Mouse (Mus musculus) CD8-positive naive resting alpha-beta T cell, adult 2 months (primary cell): ENCODE results near the gene Hs6st2.

Experiments used
- DNase-seq, 2 experiments: peaks; one replicate each; pipeline ENCODE4 v3.0.0; 2022; ENCODE audit warnings: low read depth in 2 of 2, low spot score in 2 of 2

Hs6st2 gene

GRCm38 (mm10) chrX:51585444-51585843 is 96.2 kb downstream of the Hs6st2 start:
- no peak for DNase-seq

GRCm38 (mm10) chrX:51581704-51582103 is 100.0 kb downstream of the Hs6st2 start:
- DNase-seq: no peak

GRCm38 (mm10) chrX:51561880-51562279 is 119.8 kb downstream of the Hs6st2 start:
- no peak for DNase-seq

GRCm38 (mm10) chrX:51539626-51540025 is 142.0 kb downstream of the Hs6st2 start:
- no peak for DNase-seq

- no peak for DNase-seq
Measured at GRCm38 (mm10) chrX:51537082-51537481, 144.6 kb downstream of the Hs6st2 start.

- DNase-seq: no peak
Measured at GRCm38 (mm10) chrX:51535226-51535625, 146.4 kb downstream of the Hs6st2 start.

GRCm38 (mm10) chrX:51531136-51531535 is 150.5 kb downstream of the Hs6st2 start:
- DNase-seq: no peak

- DNase-seq: no peak
Measured at GRCm38 (mm10) chrX:51528601-51529000, 153.1 kb downstream of the Hs6st2 start.

- no peak for DNase-seq
Measured at GRCm38 (mm10) chrX:51514831-51515230, 166.8 kb downstream of the Hs6st2 start.

- no peak for DNase-seq
Measured at GRCm38 (mm10) chrX:51506526-51506925, 175.1 kb downstream of the Hs6st2 start.

GRCm38 (mm10) chrX:51505691-51506090 is 176.0 kb downstream of the Hs6st2 start:
- no peak for DNase-seq

GRCm38 (mm10) chrX:51503781-51504471 is 177.7 kb downstream of the Hs6st2 start:
- no peak for DNase-seq

GRCm38 (mm10) chrX:51497831-51498230 is 183.8 kb downstream of the Hs6st2 start:
- DNase-seq: no peak

GRCm38 (mm10) chrX:51488374-51488773 is 193.3 kb downstream of the Hs6st2 start:
- no peak for DNase-seq

- DNase-seq: no peak
Measured at GRCm38 (mm10) chrX:51469411-51469810, 212.2 kb downstream of the Hs6st2 start.

GRCm38 (mm10) chrX:51461413-51461812 is 220.2 kb downstream of the Hs6st2 start:
- no peak for DNase-seq

GRCm38 (mm10) chrX:51443366-51443765 is 238.3 kb downstream of the Hs6st2 start:
- no peak for DNase-seq

GRCm38 (mm10) chrX:51431706-51432105 is 249.9 kb downstream of the Hs6st2 start:
- DNase-seq: no peak

GRCm38 (mm10) chrX:51425031-51425430 is 256.6 kb downstream of the Hs6st2 start:
- no peak for DNase-seq

- DNase-seq: no peak
Measured at GRCm38 (mm10) chrX:51410289-51410688, 271.4 kb downstream of the Hs6st2 start.

- DNase-seq: no peak
Measured at GRCm38 (mm10) chrX:51397457-51397856, 284.2 kb downstream of the Hs6st2 start.

- peak; percentile 0 to 17 for DNase-seq
Measured at GRCm38 (mm10) chrX:51374670-51375069, 307.0 kb downstream of the Hs6st2 start.
